Mouse (Mus musculus) cerebellum, adult (tissue): ENCODE measurements around the gene Mfsd5.

Source experiments
- ATAC-seq: cut with Nextera tagmentation; 2 replicates; pipeline ENCODE4 v1.9.2; 2017; ENCODE audit warnings: mild to moderate bottlenecking, moderate library complexity, mixed read lengths; ENCODE audit not compliant: insufficient number of reproducible peaks, low FRiP score, low TSS enrichment

The Mfsd5 gene

GRCm38 (mm10) chr15:102279092-102279782, at the start of gene Mfsd5:
Gene Mfsd5, plus strand, starts transcription at chr15:102279454.
- ATAC-seq, result peak; percentile 91

GRCm38 (mm10) chr15:102230408-102231321, 48.6 kb upstream of the Mfsd5 start:
- ATAC-seq, result no peak

- no peak for ATAC-seq
Observed at GRCm38 (mm10) chr15:102231748-102232147, 47.5 kb upstream of the Mfsd5 start, which contains the start of gene Itgb7. Gene Itgb7, minus strand, starts transcription at chr15:102231944.

- ATAC-seq, result no peak
Observed at GRCm38 (mm10) chr15:102232764-102233163, 46.5 kb upstream of the Mfsd5 start.

GRCm38 (mm10) chr15:102233896-102234295, 45.4 kb upstream of the Mfsd5 start:
- no peak for ATAC-seq

GRCm38 (mm10) chr15:102235371-102236027, 43.8 kb upstream of the Mfsd5 start:
- ATAC-seq, result no peak

- ATAC-seq, result no peak
Observed at GRCm38 (mm10) chr15:102238543-102239259, 40.6 kb upstream of the Mfsd5 start.

GRCm38 (mm10) chr15:102239260-102239590, 40.0 kb upstream of the Mfsd5 start:
- peak; percentile 62; the same call in 1 of the 2 replicates for ATAC-seq

GRCm38 (mm10) chr15:102239851-102240250, 39.4 kb upstream of the Mfsd5 start:
- no peak for ATAC-seq

GRCm38 (mm10) chr15:102240607-102241006, 38.6 kb upstream of the Mfsd5 start:
- ATAC-seq, result no peak

GRCm38 (mm10) chr15:102242404-102243228, 36.6 kb upstream of the Mfsd5 start:
- ATAC-seq, result no peak

- ATAC-seq, result no peak
Observed at GRCm38 (mm10) chr15:102243229-102244190, 35.7 kb upstream of the Mfsd5 start.

- ATAC-seq, result no peak
Observed at GRCm38 (mm10) chr15:102244306-102245191, 34.7 kb upstream of the Mfsd5 start.

- no peak for ATAC-seq
Observed at GRCm38 (mm10) chr15:102245461-102245881, 33.8 kb upstream of the Mfsd5 start.

GRCm38 (mm10) chr15:102245891-102246741, 33.1 kb upstream of the Mfsd5 start:
- ATAC-seq, result peak; percentile 54; the same call in 1 of the 2 replicates

GRCm38 (mm10) chr15:102246866-102247251, 32.4 kb upstream of the Mfsd5 start:
- peak; percentile 81 for ATAC-seq
